Mouse (Mus musculus): ENCODE results near the gene Pifo.

Gene Pifo

GRCm38 (mm10) chr3:105957235-105957634 lies 57.2 kb downstream of the Pifo start:
- in situ Hi-C loops (cut with MboI, MseI): loop anchor here (5.0 kb wide), 1 partner anchor 270 kb away; the partner anchor contains the start of gene Ddx20

- in situ Hi-C loops (cut with MboI, MseI): no loop called here
Measured at GRCm38 (mm10) chr3:105951348-105951747, 63.1 kb downstream of the Pifo start.
